Mouse (Mus musculus) stomach, embryonic 16.5 days (tissue): ENCODE results near the gene Gm29609. TPM values are rescaled to one million over a fixed set of nuclear protein-coding genes. Genes with fewer than 3 reads are reported as not detected.
"Not testable (repeated sequence)": the region's sequence is repeated elsewhere in the genome, so short reads cannot be mapped to it uniquely, and the experiment has no call there.

Source experiments
- ATAC-seq: fragments of 200-750 bp; cut with Nextera tagmentation; 2 replicates; pipeline ENCODE4 v1.8.0; 2017; ENCODE audit warnings: moderate number of reproducible peaks, moderate TSS enrichment; ENCODE audit not compliant: insufficient read depth, low FRiP score
- H3K27ac ChIP-seq: fragments of 300-500 bp; sonication (generic); 2 replicates; pipeline ENCODE4 v1.5.1; 2014; ENCODE audit warnings: low read length
- H3K27me3 ChIP-seq: fragments of 300-500 bp; sonication (generic); 2 replicates; pipeline ENCODE4 v1.6.1; 2014; ENCODE audit warnings: low read length, control low read depth, mixed read lengths; ENCODE audit not compliant: control insufficient read depth, insufficient read depth
- H3K36me3 ChIP-seq: fragments of 300-500 bp; sonication (generic); 2 replicates; pipeline ENCODE4 v1.6.1; 2014; ENCODE audit warnings: low read length; ENCODE audit not compliant: control insufficient read depth, insufficient read depth
- H3K4me1 ChIP-seq: fragments of 300-500 bp; sonication (generic); 2 replicates; pipeline ENCODE4 v1.6.1; 2014; ENCODE audit warnings: low read length, control low read depth, mixed read lengths; ENCODE audit not compliant: control insufficient read depth, insufficient read depth
- H3K4me2 ChIP-seq: fragments of 300-500 bp; sonication (generic); 2 replicates; pipeline ENCODE4 v1.6.1; 2014; ENCODE audit warnings: low read depth, low read length, mixed read lengths
- H3K4me3 ChIP-seq: fragments of 300-500 bp; sonication (generic); replicated peaks from 2 replicates; pipeline ENCODE4 v1.5.1; 2014; ENCODE audit warnings: mild to moderate bottlenecking, low read length
- H3K9ac ChIP-seq: fragments of 300-500 bp; sonication (generic); 2 replicates; pipeline ENCODE4 v1.6.1; 2014; ENCODE audit warnings: low read length
- H3K9me3 ChIP-seq: fragments of 300-500 bp; sonication (generic); replicated peaks from 2 replicates; pipeline ENCODE4 v1.6.1; 2016; ENCODE audit warnings: low read length, control low read depth; ENCODE audit not compliant: control insufficient read depth
- WGBS: fragments of 180-500 bp; shearing (Covaris S2); extraction: QIAGEN DNeasy Blood & Tissue Kit; methylation state at CpG from one replicate; pipeline ENCODE4 v1.1.7; 2014; 5-methylcytosine and 5-hydroxymethylcytosine counted together
- polyA plus RNA-seq: library from polyadenylated mRNA; unstranded; fragments of >200 nt; fragmentation: Nextera tagmentation; extraction: Ambion mirVana; gene quantifications from 2 replicates; pipeline ENCODE4 v1.2.1, GENCODE M21; 2015

Gene Gm29609
- polyA plus RNA-seq, 1 experiment from 2014 or later = 1.2 TPM

DNA sequence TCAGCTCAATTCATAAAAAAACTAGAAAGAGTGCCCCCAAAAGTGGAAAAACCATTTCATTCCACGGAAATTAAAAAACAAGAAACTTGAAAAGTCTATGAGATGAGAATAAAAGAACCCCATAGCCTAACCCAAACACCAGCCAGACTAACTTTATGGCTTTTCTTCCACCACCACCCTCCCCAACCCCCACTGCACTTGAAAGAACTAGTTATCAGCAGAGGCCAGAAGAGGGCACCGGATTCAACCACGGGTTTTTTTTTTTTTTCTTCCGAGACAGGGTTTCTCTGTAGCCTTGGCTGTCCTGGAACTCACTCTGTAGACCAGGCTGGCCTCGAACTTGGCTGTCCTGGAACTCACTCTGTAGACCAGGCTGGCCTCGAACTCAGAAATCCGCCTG is 38.6 kb upstream of the Gm29609 start:
- no peaks in the 10 kb centered on the region for H3K27me3 ChIP-seq
- ATAC-seq = no peak
- H3K9me3 ChIP-seq = no peaks in the 10 kb centered on the region
- no peak overlapping the region for H3K9ac ChIP-seq
- 52% methylated on average over 7 of the region's 7 CpGs for WGBS
- H3K27ac ChIP-seq = no peak overlapping the region
- no peaks in the 10 kb centered on the region for H3K36me3 ChIP-seq
- H3K4me2 ChIP-seq = no peak overlapping the region
- peaks cover 4% of the 10 kb centered on the region for H3K4me1 ChIP-seq
- H3K4me3 ChIP-seq = no peak overlapping the region

DNA sequence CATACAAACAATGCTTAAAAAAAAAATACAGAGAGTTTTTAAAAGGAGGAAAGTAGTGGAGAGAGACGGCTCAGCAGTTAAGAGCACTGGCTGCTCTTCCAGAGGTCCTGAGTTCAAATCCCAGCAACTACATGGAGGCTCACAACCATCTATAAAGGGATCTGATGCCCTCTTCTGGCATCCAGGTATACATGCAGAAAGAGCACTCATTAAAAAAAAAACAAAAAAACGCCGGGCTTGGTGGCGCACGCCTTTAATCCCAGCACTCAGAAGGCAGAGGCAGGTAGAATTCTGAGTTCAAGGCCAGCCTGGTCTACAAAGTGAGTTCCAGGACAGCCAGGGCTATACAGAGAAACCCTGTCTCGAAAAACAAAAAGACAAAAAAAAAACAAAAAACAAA is 36.8 kb upstream of the Gm29609 start:
- 84% methylated on average over 6 of the region's 6 CpGs for WGBS
- not testable (repeated sequence) for H3K27me3 ChIP-seq, H3K4me3 ChIP-seq, H3K9ac ChIP-seq, H3K4me1 ChIP-seq, H3K27ac ChIP-seq, H3K4me2 ChIP-seq, ATAC-seq, H3K9me3 ChIP-seq, H3K36me3 ChIP-seq

DNA sequence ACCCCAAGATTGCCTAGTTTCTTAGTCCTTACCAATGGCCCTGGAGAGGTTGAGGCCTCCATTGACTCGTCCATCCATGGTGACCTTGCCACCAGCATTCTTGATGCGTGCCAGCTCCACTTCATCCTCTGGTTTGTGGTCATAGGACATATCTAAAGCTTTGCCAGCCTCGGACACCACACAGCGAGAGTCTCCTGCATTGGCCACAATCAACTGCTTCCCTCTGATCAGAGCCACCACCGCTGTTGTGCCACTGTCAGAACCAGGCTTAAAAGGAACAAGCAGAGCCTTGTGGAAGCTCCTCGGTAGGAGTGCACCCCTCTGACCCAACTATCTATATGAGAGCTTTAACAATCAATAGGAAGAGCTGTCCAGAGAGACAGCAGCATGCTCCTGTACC is 24.7 kb upstream of the Gm29609 start:
- Histone ChIP-seq H3K9me3 (0 out of 2 replicates have a peak, but pooled peaks cover 5% of the 10 kb centered on the region), H3K9ac (no peak overlapping the region), H3K27me3 (no peaks in the 10 kb centered on the region), H3K36me3 (peaks cover 11% of the 10 kb centered on the region), H3K4me2 (no peak overlapping the region), H3K4me3 (no peak overlapping the region), H3K4me1 (peaks cover 12% of the 10 kb centered on the region), H3K27ac (no peak overlapping the region)
- WGBS = 89% methylated on average over 6 of the region's 6 CpGs
- no peak for ATAC-seq

DNA sequence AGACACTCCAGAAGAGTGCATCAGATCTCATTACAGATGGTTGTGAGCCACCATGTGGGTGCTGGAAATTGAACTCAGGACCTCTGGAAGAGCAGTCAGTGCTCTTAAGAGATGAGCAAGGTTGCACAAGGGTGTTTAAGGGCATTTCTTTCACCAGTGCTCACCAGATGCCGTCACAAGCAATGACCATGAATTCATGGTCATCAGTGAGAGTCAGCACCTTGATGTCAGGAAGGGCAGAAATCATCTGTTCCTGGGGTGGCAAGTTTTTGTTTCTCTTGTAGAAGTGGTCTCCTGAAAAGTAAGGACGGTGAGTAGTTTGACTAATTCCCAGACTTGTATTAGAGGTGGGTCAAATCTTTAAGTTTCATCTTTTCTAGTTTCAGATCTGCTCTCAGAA is 24.2 kb upstream of the Gm29609 start:
- Histone ChIP-seq H3K4me3 (no peak overlapping the region), H3K27me3 (no peaks in the 10 kb centered on the region), H3K9me3 (0 out of 2 replicates have a peak, but pooled peaks cover 5% of the 10 kb centered on the region), H3K27ac (no peak overlapping the region), H3K4me1 (peaks cover 12% of the 10 kb centered on the region), H3K4me2 (no peak overlapping the region), H3K9ac (no peak overlapping the region), H3K36me3 (peaks cover 15% of the 10 kb centered on the region)
- ATAC-seq = no peak
- 86% methylated on average over 2 of the region's 2 CpGs for WGBS

DNA sequence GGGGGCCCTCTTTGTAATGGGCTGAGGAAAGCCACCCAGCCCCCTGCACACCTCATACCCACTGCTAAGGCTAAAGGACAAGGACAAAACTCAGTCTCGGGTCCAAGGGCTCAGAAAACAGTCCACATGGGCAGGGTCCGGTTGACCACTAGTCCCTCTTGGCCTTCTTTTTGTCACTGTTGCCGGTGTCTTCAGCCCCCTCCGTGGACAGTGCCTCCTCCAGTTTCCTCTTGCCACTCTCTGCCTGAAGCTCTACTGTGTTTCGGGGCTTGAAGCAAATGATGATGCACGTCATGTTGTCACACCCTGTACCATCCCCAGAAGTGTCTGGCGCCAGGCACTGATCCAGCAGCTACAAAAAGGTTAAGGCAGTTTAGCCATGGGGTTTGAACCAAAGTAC is 23.2 kb upstream of the Gm29609 start:
- peaks cover 20% of the 10 kb centered on the region for H3K36me3 ChIP-seq
- 0 out of 2 replicates have a peak, but pooled peaks cover 5% of the 10 kb centered on the region for H3K9me3 ChIP-seq
- peak overlapping the region; percentile 89 for H3K27ac ChIP-seq
- peaks cover 12% of the 10 kb centered on the region for H3K4me1 ChIP-seq
- peak overlapping the region; percentile 80 for H3K4me3 ChIP-seq
- no peaks in the 10 kb centered on the region for H3K27me3 ChIP-seq
- 90% methylated on average over 7 of the region's 7 CpGs for WGBS
- peak overlapping the region; percentile 81 for H3K9ac ChIP-seq
- no peak for ATAC-seq
- H3K4me2 ChIP-seq = peak overlapping the region; percentile 90

DNA sequence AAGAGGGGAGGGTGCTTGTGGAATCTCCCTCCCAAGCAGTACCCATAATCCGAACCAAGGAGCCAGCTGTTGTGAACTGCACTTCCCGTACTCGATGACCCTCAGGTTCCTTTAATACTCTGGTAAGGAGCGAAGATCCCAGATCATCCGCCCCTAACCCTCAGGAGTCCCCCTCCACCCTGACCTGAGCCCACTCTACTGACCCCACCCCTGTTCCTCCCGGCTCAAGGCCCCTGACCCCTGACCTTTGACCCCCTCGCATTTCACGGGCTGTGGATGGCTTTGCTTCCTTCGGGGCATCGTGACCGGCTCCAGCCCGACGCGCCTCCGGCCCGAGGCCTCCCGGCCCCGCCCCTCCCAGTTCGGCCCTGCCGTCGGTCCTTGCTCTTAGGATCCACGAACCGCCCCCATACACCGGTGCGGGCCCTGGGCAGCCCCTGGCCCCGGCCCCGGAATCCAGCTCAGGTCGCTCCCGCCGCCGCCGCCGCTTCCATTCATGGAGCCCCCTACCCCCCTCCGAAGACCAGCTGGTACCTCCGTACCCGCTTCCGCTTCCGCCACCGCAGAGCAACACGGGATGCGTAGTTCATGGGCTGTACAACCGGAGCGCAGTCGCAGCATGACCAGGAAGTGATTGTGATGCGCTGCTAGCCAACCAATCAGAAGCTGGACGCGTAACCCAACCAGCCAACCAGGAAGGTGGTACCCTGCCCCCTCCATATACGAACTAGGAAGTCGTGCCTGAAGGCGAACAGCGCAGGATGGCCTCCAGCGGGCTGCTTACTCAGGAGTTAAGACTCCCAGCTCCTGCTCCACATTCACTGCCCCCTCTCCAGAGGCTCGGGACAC is 22.3 kb upstream of the Gm29609 start, which contains the start of gene Zfp513:
Zfp513 (minus strand) TSS at position 562 of the 849 bp plus-strand sequence.
- Histone ChIP-seq H3K9ac (peak within 1 kb of the TSS; percentile 90), H3K9me3 (0 out of 2 replicates have a peak, but pooled peaks cover 5% of the 10 kb centered on the region), H3K4me1 (peaks cover 12% of the 10 kb centered on the region), H3K27ac (peak within 1 kb of the TSS; percentile 89), H3K27me3 (no peaks in the 10 kb centered on the region), H3K4me3 (peak within 1 kb of the TSS; percentile 80), H3K36me3 (peaks cover 25% of the 10 kb centered on the region), H3K4me2 (peak within 1 kb of the TSS; percentile 90)
- under 1% methylated on average over 53 of the region's 53 CpGs for WGBS
- peak; percentile 97 for ATAC-seq

DNA sequence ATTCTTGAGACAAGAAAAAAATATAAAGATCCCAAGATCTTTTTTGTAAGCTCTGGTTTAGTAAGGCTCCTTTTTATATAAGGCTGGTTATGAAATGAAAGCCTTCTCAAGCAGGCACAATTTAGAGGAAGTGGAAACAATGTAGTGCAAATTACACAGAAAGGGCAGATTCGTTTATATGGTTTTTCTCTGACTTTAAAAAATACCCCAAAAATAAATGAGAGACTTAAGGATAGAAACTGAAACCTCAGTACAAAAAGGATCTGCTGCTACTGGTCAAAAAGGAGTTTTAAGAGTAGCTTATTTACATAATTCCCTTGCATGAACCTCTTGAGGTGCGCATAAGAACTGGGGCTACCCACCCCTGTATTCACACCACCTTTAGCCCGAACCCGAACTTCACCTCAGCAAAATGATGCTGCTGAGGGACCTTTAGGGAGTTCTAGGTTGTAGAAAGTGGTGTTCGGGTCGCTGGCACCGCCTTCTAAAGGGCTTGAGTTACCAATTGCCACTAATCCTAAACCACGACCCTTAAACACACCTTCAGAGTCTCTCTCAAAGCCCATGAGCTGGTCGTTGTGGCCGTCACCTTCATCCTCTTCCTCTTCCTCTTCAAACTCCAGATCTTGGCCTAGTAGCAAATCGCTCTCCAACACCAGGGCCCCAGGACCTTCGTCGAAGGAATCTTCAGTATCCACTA is 21.5 kb upstream of the Gm29609 start:
- ATAC-seq = no peak
- peak overlapping the region; percentile 78 for H3K4me2 ChIP-seq

DNA sequence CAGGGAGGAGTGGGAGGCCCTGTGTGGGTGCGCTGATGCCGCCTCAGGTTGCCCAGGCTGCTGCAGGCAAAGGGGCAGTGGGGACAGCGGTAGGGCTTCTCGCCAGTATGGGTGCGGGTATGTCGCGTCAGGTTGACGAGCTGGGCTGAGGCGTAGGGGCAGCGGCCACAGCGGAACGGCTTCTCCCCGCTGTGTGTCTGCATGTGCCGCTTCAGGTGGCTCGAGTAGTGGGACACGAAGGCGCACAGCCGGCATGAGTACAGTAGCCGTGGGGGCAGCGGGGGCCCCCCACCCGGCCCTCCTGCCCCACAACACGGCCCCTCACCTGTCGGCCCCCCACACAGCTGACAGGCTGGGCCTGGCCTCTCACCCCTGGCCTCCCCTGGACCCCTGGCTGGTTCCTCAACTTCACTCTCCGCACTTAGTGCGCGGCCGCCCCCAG is 20.6 kb upstream of the Gm29609 start:
- no peaks in the 10 kb centered on the region for H3K27me3 ChIP-seq
- no peak overlapping the region for H3K4me3 ChIP-seq
- 0 out of 2 replicates have a peak overlapping the region, but pooled peaks have one; percentile 78 for H3K4me2 ChIP-seq
- H3K4me1 ChIP-seq = peaks cover 12% of the 10 kb centered on the region
- ATAC-seq = no peak
- WGBS = 88% methylated on average over 27 of the region's 27 CpGs
- no peak overlapping the region for H3K9ac ChIP-seq
- H3K27ac ChIP-seq = no peak overlapping the region
- 0 out of 2 replicates have a peak, but pooled peaks cover 5% of the 10 kb centered on the region for H3K9me3 ChIP-seq
- H3K36me3 ChIP-seq = peaks cover 39% of the 10 kb centered on the region

More for the DNA sequence above, 21.5 kb upstream of the Gm29609 start:
- peaks cover 12% of the 10 kb centered on the region for H3K4me1 ChIP-seq
- H3K9ac ChIP-seq = peak overlapping the region; percentile 90
- no peaks in the 10 kb centered on the region for H3K27me3 ChIP-seq
- WGBS = 14% methylated on average over 13 of the region's 13 CpGs
- 0 out of 2 replicates have a peak, but pooled peaks cover 5% of the 10 kb centered on the region for H3K9me3 ChIP-seq
- H3K36me3 ChIP-seq = peaks cover 33% of the 10 kb centered on the region
- peak overlapping the region; percentile 80 for H3K4me3 ChIP-seq
- peak overlapping the region; percentile 83 for H3K27ac ChIP-seq

DNA sequence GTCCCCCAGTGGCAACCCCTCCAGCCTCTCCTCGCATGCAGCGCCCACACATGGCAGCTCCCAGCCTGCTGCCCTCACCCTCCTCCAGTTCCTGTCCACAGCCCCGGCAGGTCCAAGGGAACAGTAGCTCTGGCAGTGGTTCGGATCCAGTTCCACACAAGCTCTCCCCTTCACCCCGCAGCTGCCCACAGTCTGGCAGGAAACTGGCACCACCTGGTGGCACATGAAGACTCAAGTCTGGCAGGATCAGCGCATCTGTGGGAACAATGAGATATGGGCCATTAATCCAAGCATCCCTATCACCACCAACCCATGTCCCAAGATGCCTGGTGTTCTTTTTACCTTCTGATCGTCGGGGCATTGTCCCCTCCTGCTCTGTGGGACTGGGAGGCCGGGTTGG is 20.2 kb upstream of the Gm29609 start:
- ATAC-seq = no peak

More for the DNA sequence above, 20.2 kb upstream of the Gm29609 start:
- no peak overlapping the region for H3K9ac ChIP-seq
- H3K36me3 ChIP-seq = peaks cover 39% of the 10 kb centered on the region
- 78% methylated on average over 9 of the region's 9 CpGs for WGBS
- H3K9me3 ChIP-seq = 0 out of 2 replicates have a peak, but pooled peaks cover 5% of the 10 kb centered on the region
- H3K27me3 ChIP-seq = no peaks in the 10 kb centered on the region
- no peak overlapping the region for H3K4me2 ChIP-seq
- H3K4me3 ChIP-seq = no peak overlapping the region
- H3K27ac ChIP-seq = no peak overlapping the region
- peaks cover 12% of the 10 kb centered on the region for H3K4me1 ChIP-seq
